Mouse (Mus musculus) limb, embryonic 10.5 days (tissue): ENCODE measurements at regions not wholly inside any gene's neighbourhood (a gene's known extent, or its start where the extent isn't known, plus 50 kb on each side); places are given as distances from the start of the nearest gene placed in this dataset.
A peak's percentile ranks its signal among the peaks of the same experiment; 100 is the strongest.

Experiments
- DNase-seq: peaks from one replicate; pipeline ENCODE4 v3.0.0-alpha.2; 2017; ENCODE audit warnings: low spot score
- H3K27ac ChIP-seq: fragments of 300-500 bp; sonication (generic); 2 replicates; pipeline ENCODE4 v1.5.1; 2016; ENCODE audit warnings: mild to moderate bottlenecking
- H3K27me3 ChIP-seq: fragments of 300-500 bp; sonication (generic); 2 replicates; pipeline ENCODE4 v1.6.1; 2016; ENCODE audit warnings: low read depth, mild to moderate bottlenecking; ENCODE audit not compliant: poor library complexity, severe bottlenecking
- H3K36me3 ChIP-seq: fragments of 300-500 bp; sonication (generic); 2 replicates; pipeline ENCODE4 v1.6.1; 2016; ENCODE audit warnings: mild to moderate bottlenecking, moderate library complexity
- H3K4me1 ChIP-seq: fragments of 300-500 bp; sonication (generic); 2 replicates; pipeline ENCODE4 v1.6.1; 2016
- H3K4me3 ChIP-seq: fragments of 300-500 bp; sonication (generic); 2 replicates; pipeline ENCODE4 v1.5.1; 2016; ENCODE audit warnings: mild to moderate bottlenecking, moderate library complexity
- H3K9me3 ChIP-seq: fragments of 300-500 bp; sonication (generic); replicated peaks from 2 replicates; pipeline ENCODE4 v1.6.1; 2016; ENCODE audit warnings: mild to moderate bottlenecking
- WGBS: fragments of 180-500 bp; shearing (Covaris S2); methylation state at CpG from one replicate; pipeline ENCODE4 v1.1.7; 2016; 5-methylcytosine and 5-hydroxymethylcytosine counted together

- H3K4me3 ChIP-seq, result no peak overlapping the region
- WGBS, result 67% methylated on average over 1 of the region's 1 CpGs
- H3K4me1 ChIP-seq, result peaks cover 36% of the 10 kb centered on the region
- no peaks in the 10 kb centered on the region for H3K27me3 ChIP-seq
- H3K9me3 ChIP-seq, result no peaks in the 10 kb centered on the region
- no peaks in the 10 kb centered on the region for H3K36me3 ChIP-seq
- no peak overlapping the region for H3K27ac ChIP-seq
- DNase-seq, result no peak
These were observed 74.0 kb downstream of the Adamts15 start for GRCm38 (mm10) chr9:30848249-30848648.

- Histone ChIP-seq H3K36me3 (no peaks in the 10 kb centered on the region), H3K9me3 (no peaks in the 10 kb centered on the region), H3K4me3 (no peak overlapping the region), H3K27me3 (no peaks in the 10 kb centered on the region), H3K27ac (peak overlapping the region; percentile 42), H3K4me1 (peaks cover 23% of the 10 kb centered on the region)
- DNase-seq, result no peak
- WGBS, result 70% methylated on average over 10 of the region's 10 CpGs
These were observed 76.5 kb downstream of the Adamts15 start for GRCm38 (mm10) chr9:30845609-30846290.

GRCm38 (mm10) chr9:30844079-30844563 is 78.1 kb downstream of the Adamts15 start:
- no peak overlapping the region for H3K27ac ChIP-seq
- WGBS, result 61% methylated on average over 8 of the region's 8 CpGs
- no peaks in the 10 kb centered on the region for H3K27me3 ChIP-seq
- peaks cover 16% of the 10 kb centered on the region for H3K4me1 ChIP-seq
- no peak for DNase-seq
- no peaks in the 10 kb centered on the region for H3K9me3 ChIP-seq
- H3K36me3 ChIP-seq, result no peaks in the 10 kb centered on the region
- H3K4me3 ChIP-seq, result no peak overlapping the region

- no peaks in the 10 kb centered on the region for H3K9me3 ChIP-seq
- H3K36me3 ChIP-seq, result no peaks in the 10 kb centered on the region
- DNase-seq, result peak; percentile 33
- peaks cover 18% of the 10 kb centered on the region for H3K4me1 ChIP-seq
- no peak overlapping the region for H3K4me3 ChIP-seq
- H3K27ac ChIP-seq, result peak overlapping the region; percentile 88
- WGBS, result 54% methylated on average over 4 of the region's 4 CpGs
- H3K27me3 ChIP-seq, result no peaks in the 10 kb centered on the region
These were observed 87.3 kb downstream of the Adamts15 start for GRCm38 (mm10) chr9:30834908-30835307.

GRCm38 (mm10) chr9:30834565-30834905 is 87.7 kb downstream of the Adamts15 start:
- no peaks in the 10 kb centered on the region for H3K27me3 ChIP-seq
- H3K4me3 ChIP-seq, result no peak overlapping the region
- H3K4me1 ChIP-seq, result peaks cover 18% of the 10 kb centered on the region
- no peaks in the 10 kb centered on the region for H3K36me3 ChIP-seq
- DNase-seq, result peak; percentile 49
- H3K9me3 ChIP-seq, result no peaks in the 10 kb centered on the region
- peak overlapping the region; percentile 88 for H3K27ac ChIP-seq
- WGBS, result 47% methylated on average over 10 of the region's 10 CpGs

- WGBS, result 74% methylated on average over 15 of the region's 15 CpGs
- no peak overlapping the region for H3K4me3 ChIP-seq
- peak; percentile 47 for DNase-seq
- H3K36me3 ChIP-seq, result no peaks in the 10 kb centered on the region
- H3K9me3 ChIP-seq, result no peaks in the 10 kb centered on the region
- H3K27me3 ChIP-seq, result no peaks in the 10 kb centered on the region
- H3K4me1 ChIP-seq, result peaks cover 18% of the 10 kb centered on the region
- H3K27ac ChIP-seq, result peak overlapping the region; percentile 88
These were observed 88.3 kb downstream of the Adamts15 start for GRCm38 (mm10) chr9:30833836-30834564.

- DNase-seq, result no peak
- Histone ChIP-seq H3K4me3 (no peak overlapping the region), H3K27me3 (no peaks in the 10 kb centered on the region), H3K4me1 (peaks cover 10% of the 10 kb centered on the region), H3K27ac (no peak overlapping the region), H3K36me3 (no peaks in the 10 kb centered on the region), H3K9me3 (no peaks in the 10 kb centered on the region)
- WGBS, result 89% methylated on average over 3 of the region's 3 CpGs
These were observed 92.9 kb downstream of the Adamts15 start for GRCm38 (mm10) chr9:30829158-30829870.

GRCm38 (mm10) chr9:30827780-30828179 is 94.5 kb downstream of the Adamts15 start:
- WGBS, result 81% methylated on average over 1 of the region's 1 CpGs

GRCm38 (mm10) chr9:30824056-30824625 is 98.1 kb downstream of the Adamts15 start:
- DNase-seq, result no peak
- peaks cover 15% of the 10 kb centered on the region for H3K4me1 ChIP-seq
- 74% methylated on average over 4 of the region's 4 CpGs for WGBS
- no peak overlapping the region for H3K4me3 ChIP-seq
- H3K36me3 ChIP-seq, result no peaks in the 10 kb centered on the region
- no peaks in the 10 kb centered on the region for H3K27me3 ChIP-seq
- no peak overlapping the region for H3K27ac ChIP-seq
- no peaks in the 10 kb centered on the region for H3K9me3 ChIP-seq

More at GRCm38 (mm10) chr9:30827780-30828179, 94.5 kb downstream of the Adamts15 start:
- no peaks in the 10 kb centered on the region for H3K4me1 ChIP-seq
- H3K9me3 ChIP-seq, result no peaks in the 10 kb centered on the region
- H3K27me3 ChIP-seq, result no peaks in the 10 kb centered on the region
- no peak overlapping the region for H3K4me3 ChIP-seq
- no peak for DNase-seq
- no peak overlapping the region for H3K27ac ChIP-seq
- H3K36me3 ChIP-seq, result no peaks in the 10 kb centered on the region

- Histone ChIP-seq H3K4me3 (no peak overlapping the region), H3K27me3 (no peaks in the 10 kb centered on the region), H3K27ac (peak overlapping the region; percentile 80; the same call in 1 of the 2 replicates), H3K4me1 (peaks cover 22% of the 10 kb centered on the region), H3K36me3 (no peaks in the 10 kb centered on the region), H3K9me3 (no peaks in the 10 kb centered on the region)
- WGBS, result 84% methylated on average over 2 of the region's 2 CpGs
- DNase-seq, result no peak
These were observed 101.4 kb downstream of the Adamts15 start for GRCm38 (mm10) chr9:30820806-30821375.

GRCm38 (mm10) chr9:30813246-30813645 is 109.0 kb downstream of the Adamts15 start:
- no peak for DNase-seq
- H3K27me3 ChIP-seq, result no peaks in the 10 kb centered on the region
- peaks cover 55% of the 10 kb centered on the region for H3K4me1 ChIP-seq
- WGBS, result 62% methylated on average over 4 of the region's 4 CpGs
- H3K27ac ChIP-seq, result no peak overlapping the region
- H3K36me3 ChIP-seq, result no peaks in the 10 kb centered on the region
- H3K4me3 ChIP-seq, result no peak overlapping the region
- H3K9me3 ChIP-seq, result no peaks in the 10 kb centered on the region

GRCm38 (mm10) chr9:30810843-30811242 is 111.4 kb downstream of the Adamts15 start:
- Histone ChIP-seq H3K36me3 (no peaks in the 10 kb centered on the region), H3K4me3 (no peak overlapping the region), H3K27ac (peak overlapping the region; percentile 54; the same call in 1 of the 2 replicates), H3K4me1 (peaks cover 48% of the 10 kb centered on the region), H3K9me3 (no peaks in the 10 kb centered on the region), H3K27me3 (no peaks in the 10 kb centered on the region)
- no peak for DNase-seq
- WGBS, result 0% methylated on average over 1 of the region's 1 CpGs
